Mouse (Mus musculus) stomach, embryonic 14.5 days (tissue): Measurements from ENCODE around the gene Zfp566. TPM values are rescaled to one million over a fixed set of nuclear protein-coding genes. Genes with fewer than 3 reads are reported as not detected.

ENCODE experiments used
- ATAC-seq: fragments of 200-750 bp; cut with Nextera tagmentation; 2 replicates; pipeline ENCODE4 v1.8.0; 2017; ENCODE audit warnings: low read depth, moderate TSS enrichment; ENCODE audit not compliant: insufficient number of reproducible peaks, insufficient read depth, low FRiP score
- H3K27ac ChIP-seq: fragments of 300-500 bp; sonication (generic); 2 replicates; pipeline ENCODE4 v1.5.1; 2014; ENCODE audit warnings: mild to moderate bottlenecking, low read length, moderate library complexity, mixed read lengths
- H3K27me3 ChIP-seq: fragments of 300-500 bp; sonication (generic); 2 replicates; pipeline ENCODE4 v1.6.1; 2014; ENCODE audit warnings: low read length, control low read depth, mixed read lengths; ENCODE audit not compliant: control insufficient read depth, insufficient read depth
- H3K36me3 ChIP-seq: fragments of 300-500 bp; sonication (generic); 2 replicates; pipeline ENCODE4 v1.6.1; 2014; ENCODE audit warnings: mild to moderate bottlenecking, control low read depth, low read length, moderate library complexity, mixed read lengths; ENCODE audit not compliant: control insufficient read depth, insufficient read depth
- H3K4me1 ChIP-seq: fragments of 300-500 bp; sonication (generic); 2 replicates; pipeline ENCODE4 v1.6.1; 2014; ENCODE audit warnings: low read length, control low read depth, mixed read lengths; ENCODE audit not compliant: control insufficient read depth, insufficient read depth
- H3K4me2 ChIP-seq: fragments of 300-500 bp; sonication (generic); replicated peaks from 2 replicates; pipeline ENCODE4 v1.6.1; 2014; ENCODE audit warnings: low read depth, low read length, control low read depth
- H3K4me3 ChIP-seq: fragments of 300-500 bp; sonication (generic); 2 replicates; pipeline ENCODE4 v1.5.1; 2014; ENCODE audit warnings: low read depth, low read length, control low read depth
- H3K9ac ChIP-seq: fragments of 300-500 bp; sonication (generic); replicated peaks from 2 replicates; pipeline ENCODE4 v1.6.1; 2014; ENCODE audit warnings: low read depth, mild to moderate bottlenecking, control low read depth, low read length, moderate library complexity, mixed read lengths
- H3K9me3 ChIP-seq: fragments of 300-500 bp; sonication (generic); 2 replicates; pipeline ENCODE4 v1.6.1; 2016; ENCODE audit warnings: low read depth, low read length, control low read depth; ENCODE audit not compliant: control insufficient read depth
- WGBS: fragments of 180-500 bp; shearing (Covaris S2); extraction: QIAGEN DNeasy Blood & Tissue Kit; methylation state at CpG from one replicate; pipeline ENCODE4 v1.1.7; 2014; 5-methylcytosine and 5-hydroxymethylcytosine counted together
- microRNA-seq: library from miRNA; unstranded; fragments of <30 nt; microRNA quantifications from one replicate; pipeline ENCODE4, GENCODE M21; 2016
- polyA plus RNA-seq: library from polyadenylated mRNA; unstranded; fragments of >200 nt; fragmentation: Nextera tagmentation; extraction: Ambion mirVana; gene quantifications from 2 replicates; pipeline ENCODE4 v1.2.1, GENCODE M21; 2014

Gene Zfp566
- polyA plus RNA-seq, 1 experiment from 2014 or later = 11.2 TPM

DNA sequence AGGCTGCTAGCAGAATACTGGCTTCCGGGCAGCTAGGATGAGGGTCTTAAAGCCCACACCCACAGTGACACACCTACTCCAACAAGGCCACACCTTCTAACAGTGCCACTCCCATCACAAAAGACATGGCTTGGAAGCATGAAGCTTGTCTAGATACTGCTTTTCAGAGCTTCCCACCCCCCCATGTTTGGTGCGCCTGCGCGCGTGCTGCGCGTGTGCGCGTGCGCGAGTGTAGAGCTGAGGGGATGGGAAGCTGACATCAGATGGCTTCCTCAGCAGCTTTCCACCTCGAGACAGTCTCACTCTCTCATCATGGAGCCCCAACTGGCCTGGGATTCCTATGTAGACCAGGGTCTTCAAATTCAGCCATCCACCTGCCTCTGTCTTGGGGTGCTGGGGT, 56.0 kb downstream of the Zfp566 start:
- Histone ChIP-seq H3K4me3 (no peak overlapping the region), H3K9ac (no peak overlapping the region), H3K36me3 (peaks cover 6% of the 10 kb centered on the region), H3K9me3 (no peaks in the 10 kb centered on the region), H3K27me3 (no peaks in the 10 kb centered on the region), H3K4me2 (no peak overlapping the region), H3K4me1 (no peaks in the 10 kb centered on the region), H3K27ac (no peak overlapping the region)
- ATAC-seq = no peak
- WGBS = 90% methylated on average over 12 of the region's 12 CpGs

DNA sequence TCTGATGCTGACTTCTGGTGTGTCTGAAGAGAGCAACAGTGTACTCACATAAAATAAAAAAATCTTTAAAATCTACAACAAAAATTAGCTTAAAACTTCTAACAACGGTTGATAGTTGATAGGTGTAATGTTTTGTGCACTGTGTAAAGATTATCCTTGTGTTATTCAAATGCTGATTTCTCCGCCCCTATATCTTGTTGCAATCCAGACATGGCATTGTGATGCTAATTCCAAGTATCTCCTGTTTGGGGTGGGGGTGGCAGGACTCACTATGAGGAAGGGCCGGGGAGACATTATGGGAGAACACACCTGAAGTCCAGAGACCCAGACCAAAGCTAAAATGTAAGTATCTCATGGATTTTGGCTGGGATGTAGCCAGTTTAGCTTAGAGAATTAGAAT, 58.9 kb downstream of the Zfp566 start:
- Histone ChIP-seq H3K4me1 (no peaks in the 10 kb centered on the region), H3K4me3 (no peak overlapping the region), H3K9me3 (no peaks in the 10 kb centered on the region), H3K9ac (no peak overlapping the region), H3K27me3 (no peaks in the 10 kb centered on the region), H3K4me2 (no peak overlapping the region), H3K27ac (no peak overlapping the region), H3K36me3 (peaks cover 8% of the 10 kb centered on the region)
- no peak for ATAC-seq
- 82% methylated on average over 3 of the region's 3 CpGs for WGBS

- no peak for ATAC-seq
- 27% methylated on average over 6 of the region's 6 CpGs for WGBS
Measured at GRCm38 (mm10) chr7:30030677-30031076, 59.6 kb downstream of the Zfp566 start.

DNA sequence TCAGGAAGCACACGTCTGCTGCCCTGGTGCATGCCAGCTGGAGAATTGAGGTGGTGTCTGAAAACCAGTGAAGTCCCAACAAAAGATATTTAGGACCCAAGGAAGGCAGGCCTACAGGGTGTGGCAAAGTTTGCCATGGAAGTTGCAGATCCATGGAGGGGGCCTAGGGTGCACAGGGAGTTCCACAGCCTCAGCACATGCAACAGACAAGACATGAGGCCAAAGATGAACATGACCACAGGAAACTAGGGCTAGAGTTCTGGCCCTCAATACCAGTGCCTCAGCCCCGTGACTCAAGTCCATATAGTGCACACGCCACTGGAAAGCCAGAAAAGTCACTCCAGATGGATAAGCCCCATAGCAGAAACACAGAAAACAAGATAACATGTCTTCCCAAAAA, 61.8 kb downstream of the Zfp566 start:
- Histone ChIP-seq H3K27me3 (no peaks in the 10 kb centered on the region), H3K4me3 (no peak overlapping the region), H3K36me3 (peaks cover 32% of the 10 kb centered on the region), H3K9me3 (no peaks in the 10 kb centered on the region), H3K9ac (no peak overlapping the region), H3K4me1 (no peaks in the 10 kb centered on the region), H3K4me2 (no peak overlapping the region), H3K27ac (no peak overlapping the region)
- ATAC-seq = no peak
- 86% methylated on average over 3 of the region's 3 CpGs for WGBS

More at GRCm38 (mm10) chr7:30030677-30031076, 59.6 kb downstream of the Zfp566 start:
- no peak overlapping the region for H3K27ac ChIP-seq
- no peaks in the 10 kb centered on the region for H3K4me1 ChIP-seq
- no peak overlapping the region for H3K4me3 ChIP-seq
- peaks cover 13% of the 10 kb centered on the region for H3K36me3 ChIP-seq
- H3K9ac ChIP-seq = no peak overlapping the region
- no peaks in the 10 kb centered on the region for H3K9me3 ChIP-seq
- H3K27me3 ChIP-seq = no peaks in the 10 kb centered on the region
- no peak overlapping the region for H3K4me2 ChIP-seq

Small RNAs within 50 kb of the gene (microRNA-seq; reads per million reads assigned to microRNA genes)
- not detected for gene Gm23368

Other genes starting within 250 kb of the Zfp566 start
- gene Zfp940, start 236.9 kb downstream of the Zfp566 start, polyA plus RNA-seq = 6.3 and 6.5 TPM in 2 replicates
- 8.8 and 12.2 TPM in 2 replicates for gene Zfp420, start 230.5 kb downstream of the Zfp566 start, polyA plus RNA-seq
- gene Zfp27, start 184.0 kb downstream of the Zfp566 start, polyA plus RNA-seq = 10.9 and 12.8 TPM in 2 replicates
- gene Zfp383, start 182.3 kb downstream of the Zfp566 start, polyA plus RNA-seq = 6.7 and 8.0 TPM in 2 replicates
- 12.0 and 13.3 TPM in 2 replicates for gene Zfp74, start 136.4 kb downstream of the Zfp566 start, polyA plus RNA-seq
- 21.6 and 25.0 TPM in 2 replicates for gene Zfp568, start 106.6 kb downstream of the Zfp566 start, polyA plus RNA-seq
- 3.6 and 4.4 TPM in 2 replicates for gene Zfp14, start 39.1 kb downstream of the Zfp566 start, polyA plus RNA-seq
- 5.0 and 5.7 TPM in 2 replicates for gene Zfp82, start 17.6 kb downstream of the Zfp566 start, polyA plus RNA-seq
- 2.0 and 2.1 TPM in 2 replicates for gene Gm26920, start 117 bp downstream of the Zfp566 start, polyA plus RNA-seq
- 132 and 142 TPM in 2 replicates for gene Zfp260, start 4.2 kb upstream of the Zfp566 start, polyA plus RNA-seq
- 6.4 and 7.3 TPM in 2 replicates for gene Zfp382, start 31.4 kb upstream of the Zfp566 start, polyA plus RNA-seq
- gene Zfp146, start 79.2 kb upstream of the Zfp566 start, polyA plus RNA-seq = 19.6 and 22.3 TPM in 2 replicates
- gene Cox7a1, start 93.6 kb upstream of the Zfp566 start, polyA plus RNA-seq = 5.7 and 8.2 TPM in 2 replicates
- 95.8 and 99.8 TPM in 2 replicates for gene Capns1, start 108.3 kb upstream of the Zfp566 start, polyA plus RNA-seq
- 143 and 177 TPM in 2 replicates for gene Polr2i, start 141.4 kb upstream of the Zfp566 start, polyA plus RNA-seq
- gene Tbcb, start 141.7 kb upstream of the Zfp566 start, polyA plus RNA-seq = 148 and 150 TPM in 2 replicates
- not detected in 2 replicates for gene Ovol3, start 145.2 kb upstream of the Zfp566 start, polyA plus RNA-seq
- 0.25 and 0.34 TPM in 2 replicates for gene Thap8, start 189.6 kb upstream of the Zfp566 start, polyA plus RNA-seq
- gene Wdr62, start 189.9 kb upstream of the Zfp566 start, polyA plus RNA-seq = 7.9 and 9.8 TPM in 2 replicates
- 52.8 and 53.9 TPM in 2 replicates for gene Clip3, start 201.2 kb upstream of the Zfp566 start, polyA plus RNA-seq
- gene Alkbh6, start 218.2 kb upstream of the Zfp566 start, polyA plus RNA-seq = 70.1 and 76.2 TPM in 2 replicates
- 49.0 and 53.2 TPM in 2 replicates for gene Syne4, start 224.3 kb upstream of the Zfp566 start, polyA plus RNA-seq
- not detected in 2 replicates for gene E130208F15Rik, start 231.2 kb upstream of the Zfp566 start, polyA plus RNA-seq
- 14.4 and 17.0 TPM in 2 replicates for gene Sdhaf1, start 233.4 kb upstream of the Zfp566 start, polyA plus RNA-seq